Mouse (Mus musculus) embryonic facial prominence, embryonic 10.5 days (tissue): ENCODE data around the gene Prim2. TPM values are rescaled to one million over a fixed set of nuclear protein-coding genes. Genes with fewer than 3 reads are reported as not detected.

Experiments used
- DNase-seq: peaks from one replicate; pipeline ENCODE4 v3.0.0-alpha.2; 2017; ENCODE audit warnings: low spot score
- H3K27ac ChIP-seq: fragments of 300-500 bp; sonication (generic); replicated peaks from 2 replicates; pipeline ENCODE4 v1.5.1; 2016; ENCODE audit warnings: mild to moderate bottlenecking
- H3K27me3 ChIP-seq: fragments of 300-500 bp; sonication (generic); replicated peaks from 2 replicates; pipeline ENCODE4 v1.6.1; 2016; ENCODE audit warnings: low read depth, mild to moderate bottlenecking; ENCODE audit not compliant: poor library complexity, severe bottlenecking
- H3K36me3 ChIP-seq: fragments of 300-500 bp; sonication (generic); replicated peaks from 2 replicates; pipeline ENCODE4 v1.6.1; 2016; ENCODE audit warnings: mild to moderate bottlenecking, moderate library complexity
- H3K4me1 ChIP-seq: fragments of 300-500 bp; sonication (generic); 2 replicates; pipeline ENCODE4 v1.6.1; 2016
- H3K4me3 ChIP-seq: fragments of 300-500 bp; sonication (generic); 2 replicates; pipeline ENCODE4 v1.5.1; 2016; ENCODE audit warnings: mild to moderate bottlenecking, moderate library complexity
- H3K9me3 ChIP-seq: fragments of 300-500 bp; sonication (generic); 2 replicates; pipeline ENCODE4 v1.6.1; 2016; ENCODE audit warnings: mild to moderate bottlenecking
- WGBS: fragments of 180-500 bp; shearing (Covaris S2); methylation state at CpG from one replicate; pipeline ENCODE4 v1.1.7; 2016; 5-methylcytosine and 5-hydroxymethylcytosine counted together
- polyA plus RNA-seq: library from polyadenylated mRNA; unstranded; fragments of >200 nt; fragmentation: Nextera tagmentation; extraction: Ambion mirVana; gene quantifications from 2 replicates; pipeline ENCODE4 v1.2.1, GENCODE M21; 2016

Prim2 gene
- polyA plus RNA-seq, 1 experiment from 2014 or later: 55.5 TPM

GRCm38 (mm10) chr1:33556638-33557037 lies 113.0 kb downstream of the Prim2 start:
- no peaks in the 10 kb centered on the region for H3K9me3 ChIP-seq
- no peak overlapping the region for H3K27ac ChIP-seq
- no peaks in the 10 kb centered on the region for H3K36me3 ChIP-seq
- no peaks in the 10 kb centered on the region for H3K27me3 ChIP-seq
- no peak for DNase-seq
- no peak overlapping the region for H3K4me3 ChIP-seq
- 82% methylated on average over 4 of the region's 4 CpGs for WGBS
- H3K4me1 ChIP-seq: no peaks in the 10 kb centered on the region

DNA sequence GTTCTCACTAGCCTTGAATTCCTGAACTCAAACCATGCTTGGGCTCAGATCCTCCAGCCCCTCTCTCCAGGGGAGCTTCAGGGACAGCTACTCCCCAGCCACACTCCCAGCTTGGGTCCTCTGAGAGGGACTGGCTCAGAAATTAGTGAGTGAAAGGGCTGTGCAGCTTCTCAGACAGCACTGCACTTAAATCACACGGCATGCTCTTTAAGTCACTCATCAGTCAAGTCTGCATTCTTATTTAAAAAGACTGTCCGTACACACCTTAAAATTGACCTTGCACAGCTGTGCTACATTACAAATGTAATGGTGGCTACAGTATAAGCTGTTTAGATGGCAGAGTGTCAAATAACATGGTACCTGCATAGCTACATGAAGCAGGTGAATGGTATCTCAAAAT lies 114.0 kb downstream of the Prim2 start:
- 88% methylated on average over 2 of the region's 2 CpGs for WGBS
- Histone ChIP-seq H3K4me1 (no peaks in the 10 kb centered on the region), H3K27ac (no peak overlapping the region), H3K27me3 (no peaks in the 10 kb centered on the region), H3K36me3 (no peaks in the 10 kb centered on the region), H3K4me3 (no peak overlapping the region), H3K9me3 (no peaks in the 10 kb centered on the region)
- DNase-seq: no peak

- Histone ChIP-seq H3K27ac (no peak overlapping the region), H3K9me3 (no peaks in the 10 kb centered on the region), H3K36me3 (no peaks in the 10 kb centered on the region), H3K27me3 (no peaks in the 10 kb centered on the region), H3K4me1 (no peaks in the 10 kb centered on the region), H3K4me3 (no peak overlapping the region)
- no peak for DNase-seq
- 92% methylated on average over 9 of the region's 9 CpGs for WGBS
Measured at GRCm38 (mm10) chr1:33551350-33551749, 118.2 kb downstream of the Prim2 start.

GRCm38 (mm10) chr1:33541708-33542107 lies 127.9 kb downstream of the Prim2 start:
- no peak overlapping the region for H3K27ac ChIP-seq
- no peak overlapping the region for H3K4me3 ChIP-seq
- peaks cover 3% of the 10 kb centered on the region; the same call in 1 of the 2 replicates for H3K9me3 ChIP-seq
- no peak for DNase-seq
- H3K27me3 ChIP-seq: no peaks in the 10 kb centered on the region
- peaks cover 8% of the 10 kb centered on the region; the same call in 1 of the 2 replicates for H3K36me3 ChIP-seq
- H3K4me1 ChIP-seq: no peaks in the 10 kb centered on the region
- WGBS: 93% methylated on average over 7 of the region's 7 CpGs

DNA sequence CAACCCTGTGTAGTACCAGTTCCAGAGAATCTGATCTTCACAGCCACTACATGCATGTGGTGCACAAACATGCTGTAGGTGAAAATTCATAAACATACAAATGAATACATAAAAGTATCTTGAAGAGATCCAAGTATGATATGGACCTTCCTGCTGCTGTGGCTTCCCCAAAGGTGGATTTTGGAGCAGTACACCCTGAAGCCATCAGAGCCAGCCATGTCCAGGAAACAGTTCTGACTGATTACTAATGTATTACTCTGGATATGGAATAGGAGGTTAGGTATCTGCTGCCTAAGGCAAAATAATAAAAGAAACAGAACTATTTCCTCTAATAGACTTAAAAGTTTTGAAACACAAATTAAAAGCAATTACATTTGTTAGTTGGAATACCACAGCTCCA lies 131.6 kb downstream of the Prim2 start:
- Histone ChIP-seq H3K36me3 (peaks cover 13% of the 10 kb centered on the region; the same call in 1 of the 2 replicates), H3K4me3 (no peak overlapping the region), H3K27me3 (no peaks in the 10 kb centered on the region), H3K9me3 (peaks cover 3% of the 10 kb centered on the region; the same call in 1 of the 2 replicates), H3K4me1 (no peaks in the 10 kb centered on the region), H3K27ac (no peak overlapping the region)
- DNase-seq: no peak

- H3K27me3 ChIP-seq: no peaks in the 10 kb centered on the region
- H3K9me3 ChIP-seq: peaks cover 3% of the 10 kb centered on the region; the same call in 1 of the 2 replicates
- no peak for DNase-seq
- no peak overlapping the region for H3K27ac ChIP-seq
- H3K4me1 ChIP-seq: no peaks in the 10 kb centered on the region
- no peak overlapping the region for H3K4me3 ChIP-seq
- WGBS: 95% methylated on average over 4 of the region's 4 CpGs
- H3K36me3 ChIP-seq: peaks cover 13% of the 10 kb centered on the region; the same call in 1 of the 2 replicates
Measured at GRCm38 (mm10) chr1:33536272-33537004, 133.2 kb downstream of the Prim2 start.

GRCm38 (mm10) chr1:33535140-33535686 lies 134.4 kb downstream of the Prim2 start:
- no peak overlapping the region for H3K27ac ChIP-seq
- WGBS: 86% methylated on average over 2 of the region's 2 CpGs
- no peaks in the 10 kb centered on the region for H3K4me1 ChIP-seq
- H3K4me3 ChIP-seq: no peak overlapping the region
- H3K36me3 ChIP-seq: peaks cover 13% of the 10 kb centered on the region; the same call in 1 of the 2 replicates
- DNase-seq: no peak
- peaks cover 3% of the 10 kb centered on the region; the same call in 1 of the 2 replicates for H3K9me3 ChIP-seq
- no peaks in the 10 kb centered on the region for H3K27me3 ChIP-seq

- H3K9me3 ChIP-seq: peaks cover 1% of the 10 kb centered on the region; the same call in 1 of the 2 replicates
- no peaks in the 10 kb centered on the region for H3K4me1 ChIP-seq
- WGBS: 82% methylated on average over 3 of the region's 3 CpGs
- no peak for DNase-seq
- peaks cover 6% of the 10 kb centered on the region; the same call in 1 of the 2 replicates for H3K36me3 ChIP-seq
- no peak overlapping the region for H3K27ac ChIP-seq
- H3K4me3 ChIP-seq: no peak overlapping the region
- H3K27me3 ChIP-seq: no peaks in the 10 kb centered on the region
Measured at GRCm38 (mm10) chr1:33531860-33532259, 137.7 kb downstream of the Prim2 start.

GRCm38 (mm10) chr1:33531097-33531856 lies 138.3 kb downstream of the Prim2 start:
- Histone ChIP-seq H3K27ac (no peak overlapping the region), H3K4me1 (no peaks in the 10 kb centered on the region), H3K9me3 (no peaks in the 10 kb centered on the region), H3K4me3 (no peak overlapping the region), H3K27me3 (no peaks in the 10 kb centered on the region), H3K36me3 (no peaks in the 10 kb centered on the region)
- DNase-seq: no peak
- WGBS: 89% methylated on average over 5 of the region's 5 CpGs

- 95% methylated on average over 2 of the region's 2 CpGs for WGBS
- no peak overlapping the region for H3K27ac ChIP-seq
- no peaks in the 10 kb centered on the region for H3K27me3 ChIP-seq
- no peaks in the 10 kb centered on the region for H3K4me1 ChIP-seq
- H3K36me3 ChIP-seq: no peaks in the 10 kb centered on the region
- H3K9me3 ChIP-seq: no peaks in the 10 kb centered on the region
- no peak overlapping the region for H3K4me3 ChIP-seq
- DNase-seq: no peak
Measured at GRCm38 (mm10) chr1:33530491-33530890, 139.1 kb downstream of the Prim2 start.

- Histone ChIP-seq H3K27ac (no peak overlapping the region), H3K4me3 (no peak overlapping the region), H3K36me3 (no peaks in the 10 kb centered on the region), H3K4me1 (no peaks in the 10 kb centered on the region), H3K9me3 (no peaks in the 10 kb centered on the region), H3K27me3 (no peaks in the 10 kb centered on the region)
- no peak for DNase-seq
- 86% methylated on average over 8 of the region's 8 CpGs for WGBS
Measured at GRCm38 (mm10) chr1:33529543-33530232, 139.9 kb downstream of the Prim2 start.

DNA sequence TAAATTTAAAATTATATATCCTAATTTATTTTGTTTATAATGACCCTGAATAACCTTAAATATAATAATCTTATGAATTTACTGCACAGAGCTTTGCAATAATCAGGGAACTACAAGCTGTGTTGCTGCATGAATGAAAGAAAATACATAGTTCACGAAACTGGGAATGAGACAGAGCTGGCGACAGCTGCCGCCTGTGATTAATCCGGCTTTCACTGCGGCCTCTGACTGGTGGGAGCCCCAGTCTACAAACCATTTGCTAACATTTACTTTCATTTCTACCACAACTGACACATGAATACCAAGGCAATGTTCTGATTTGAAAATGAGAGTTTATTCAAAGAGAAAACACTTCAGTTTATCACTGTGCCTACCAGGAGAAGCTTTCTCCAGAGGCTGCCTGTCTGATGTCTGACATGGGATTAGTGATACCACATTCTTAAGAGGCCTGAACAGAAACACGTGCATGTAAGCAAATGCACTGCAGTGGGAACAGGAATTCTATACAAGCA lies 142.2 kb downstream of the Prim2 start:
- Histone ChIP-seq H3K4me1 (no peaks in the 10 kb centered on the region), H3K27me3 (no peaks in the 10 kb centered on the region), H3K27ac (no peak overlapping the region), H3K36me3 (no peaks in the 10 kb centered on the region), H3K9me3 (no peaks in the 10 kb centered on the region), H3K4me3 (no peak overlapping the region)
- DNase-seq: no peak
- WGBS: 78% methylated on average over 6 of the region's 6 CpGs
